Mouse (Mus musculus): Measurements from ENCODE around the gene Susd3. TPM values are rescaled to one million over a fixed set of nuclear protein-coding genes. Genes with fewer than 3 reads are reported as not detected.

Susd3 gene
- polyA plus RNA-seq, 1 experiment from 2014 or later, result 2.5 TPM

- 68% methylated on average over 3 of the region's 3 CpGs for WGBS (ENCODE audit: insufficient replicate concordance)
- Histone ChIP-seq H3K27me3 (ENCODE audit: insufficient read depth, low read length) (no peaks in the 10 kb centered on the region), H3K36me3 (replicated peaks; ENCODE audit: insufficient read depth, low read length) (no peaks in the 10 kb centered on the region), H3K4me2 (ENCODE audit: low read depth, low read length) (no peak overlapping the region), H3K4me1 (ENCODE audit: insufficient read depth) (no peaks in the 10 kb centered on the region), H3K4me3 (ENCODE audit: low read depth, low read length) (no peak overlapping the region), H3K9ac (replicated peaks) (no peak overlapping the region), H3K27ac (ENCODE audit: low read depth) (no peak overlapping the region), H3K9me3 (ENCODE audit: low read length) (no peaks in the 10 kb centered on the region)
- DNase-seq, result no peak
- no peak for ATAC-seq
- no peak for TF ChIP-seq CTCF (IDR thresholded peaks at IDR 0.05; ENCODE audit: low read depth)
- no peak for TF ChIP-seq EP300 (IDR thresholded peaks at IDR 0.05; ENCODE audit: low read depth)
Measured at GRCm38 (mm10) chr13:49257819-49258313, 9.4 kb upstream of the Susd3 start.

DNA sequence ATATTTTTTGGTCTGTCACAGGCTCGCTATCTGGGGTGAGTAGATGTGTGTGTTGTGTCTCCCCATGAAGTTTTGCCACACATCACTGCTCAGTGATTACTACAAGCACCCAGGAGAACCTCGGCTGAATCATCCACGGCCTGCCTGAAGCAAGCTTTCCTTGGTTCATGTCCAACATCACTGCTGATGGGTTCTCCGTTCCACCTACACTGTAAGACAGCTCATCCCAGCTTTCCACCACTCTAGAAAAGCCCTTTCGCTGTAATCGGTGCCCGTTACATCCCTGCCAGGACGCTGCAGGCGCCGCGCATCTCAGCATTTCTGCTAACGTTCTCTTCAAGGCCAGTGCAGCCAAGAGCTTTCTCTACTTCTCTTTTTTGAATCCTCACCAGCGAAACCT is 4.2 kb upstream of the Susd3 start:
- H3K27me3 ChIP-seq (ENCODE audit: insufficient read depth, low read length), result peaks cover 9% of the 10 kb centered on the region
- no peak overlapping the region for H3K4me2 ChIP-seq (ENCODE audit: low read depth, low read length)
- H3K4me3 ChIP-seq (ENCODE audit: low read depth, low read length), result no peak overlapping the region
- H3K36me3 ChIP-seq (replicated peaks; ENCODE audit: insufficient read depth, low read length), result no peaks in the 10 kb centered on the region
- ATAC-seq (no peak), DNase-seq (no peak)
- WGBS (ENCODE audit: insufficient replicate concordance), result 58% methylated on average over 13 of the region's 13 CpGs
- 0 out of 2 replicates have a peak overlapping the region, but pooled peaks have one; percentile 13 for H3K27ac ChIP-seq (ENCODE audit: low read depth)
- no peaks in the 10 kb centered on the region for H3K9me3 ChIP-seq (ENCODE audit: low read length)
- no peak overlapping the region for H3K9ac ChIP-seq (replicated peaks)
- TF ChIP-seq EP300 (IDR thresholded peaks at IDR 0.05; ENCODE audit: low read depth) (no peak), CTCF (IDR thresholded peaks at IDR 0.05; ENCODE audit: low read depth) (no peak)
- H3K4me1 ChIP-seq (ENCODE audit: insufficient read depth), result peaks cover 14% of the 10 kb centered on the region

GRCm38 (mm10) chr13:49252113-49252512 is 3.6 kb upstream of the Susd3 start:
- H3K27ac ChIP-seq (ENCODE audit: low read depth), result peak overlapping the region; percentile 13; the same call in 1 of the 2 replicates
- WGBS (ENCODE audit: insufficient replicate concordance), result 45% methylated on average over 2 of the region's 2 CpGs
- no peak overlapping the region for H3K9ac ChIP-seq (replicated peaks)
- TF ChIP-seq CTCF (IDR thresholded peaks at IDR 0.05; ENCODE audit: low read depth), result no peak
- TF ChIP-seq EP300 (IDR thresholded peaks at IDR 0.05; ENCODE audit: low read depth), result no peak
- H3K27me3 ChIP-seq (ENCODE audit: insufficient read depth, low read length), result peaks cover 15% of the 10 kb centered on the region
- H3K36me3 ChIP-seq (replicated peaks; ENCODE audit: insufficient read depth, low read length), result no peaks in the 10 kb centered on the region
- H3K4me1 ChIP-seq (ENCODE audit: insufficient read depth), result peaks cover 18% of the 10 kb centered on the region
- H3K9me3 ChIP-seq (ENCODE audit: low read length), result no peaks in the 10 kb centered on the region
- ATAC-seq (0 out of 2 replicates have a peak, but pooled peaks have one; percentile 6), DNase-seq (no peak)
- no peak overlapping the region for H3K4me2 ChIP-seq (ENCODE audit: low read depth, low read length)
- H3K4me3 ChIP-seq (ENCODE audit: low read depth, low read length), result no peak overlapping the region

- TF ChIP-seq CTCF (IDR thresholded peaks at IDR 0.05; ENCODE audit: low read depth) (no peak), EP300 (IDR thresholded peaks at IDR 0.05; ENCODE audit: low read depth) (no peak)
- 0 out of 2 replicates have a peak, but pooled peaks have one; percentile 16 for ATAC-seq
- Histone ChIP-seq H3K9me3 (ENCODE audit: low read length) (no peaks in the 10 kb centered on the region), H3K27me3 (ENCODE audit: insufficient read depth, low read length) (peaks cover 21% of the 10 kb centered on the region), H3K27ac (ENCODE audit: low read depth) (peak overlapping the region; percentile 46), H3K4me2 (ENCODE audit: low read depth, low read length) (no peak overlapping the region), H3K4me3 (ENCODE audit: low read depth, low read length) (no peak overlapping the region), H3K36me3 (replicated peaks; ENCODE audit: insufficient read depth, low read length) (no peaks in the 10 kb centered on the region), H3K9ac (replicated peaks) (no peak overlapping the region), H3K4me1 (ENCODE audit: insufficient read depth) (peaks cover 18% of the 10 kb centered on the region)
- 52% methylated on average over 4 of the region's 4 CpGs for WGBS (ENCODE audit: insufficient replicate concordance)
- no peak for DNase-seq
Measured at GRCm38 (mm10) chr13:49250716-49251517, 2.4 kb upstream of the Susd3 start.

DNA sequence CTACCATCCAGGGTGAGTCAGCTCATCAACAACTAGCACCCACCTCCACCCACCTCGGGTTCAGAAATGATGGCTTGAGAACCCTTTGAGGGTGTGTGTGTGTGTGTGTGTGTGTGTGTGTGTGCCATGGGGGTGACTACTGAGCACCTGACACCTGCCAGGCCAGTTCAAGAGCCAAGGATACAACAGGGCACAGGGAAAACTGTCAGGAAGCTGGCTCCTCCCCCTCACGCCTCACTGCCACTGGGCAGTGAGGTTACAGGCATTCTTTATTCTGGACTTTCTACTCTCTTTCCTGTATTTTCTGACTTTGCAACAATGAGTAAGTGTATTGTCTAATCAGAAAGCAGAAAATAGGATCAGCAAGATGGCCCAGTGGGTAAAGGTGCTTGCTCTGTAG is 1.1 kb upstream of the Susd3 start:
- DNase-seq (no peak), ATAC-seq (no peak)
- Histone ChIP-seq H3K9ac (replicated peaks) (no peak overlapping the region), H3K4me3 (ENCODE audit: low read depth, low read length) (no peak overlapping the region), H3K4me1 (ENCODE audit: insufficient read depth) (peaks cover 18% of the 10 kb centered on the region), H3K9me3 (ENCODE audit: low read length) (no peaks in the 10 kb centered on the region), H3K27ac (ENCODE audit: low read depth) (no peak overlapping the region), H3K36me3 (replicated peaks; ENCODE audit: insufficient read depth, low read length) (no peaks in the 10 kb centered on the region), H3K4me2 (ENCODE audit: low read depth, low read length) (no peak overlapping the region), H3K27me3 (ENCODE audit: insufficient read depth, low read length) (peaks cover 23% of the 10 kb centered on the region)
- TF ChIP-seq CTCF (IDR thresholded peaks at IDR 0.05; ENCODE audit: low read depth), result no peak
- TF ChIP-seq EP300 (IDR thresholded peaks at IDR 0.05; ENCODE audit: low read depth), result no peak
- WGBS (ENCODE audit: insufficient replicate concordance), result 68% methylated on average over 2 of the region's 2 CpGs

GRCm38 (mm10) chr13:49248923-49249322 is 417 bp upstream of the Susd3 start:
- peaks cover 18% of the 10 kb centered on the region for H3K4me1 ChIP-seq (ENCODE audit: insufficient read depth)
- H3K4me2 ChIP-seq (ENCODE audit: low read depth, low read length), result no peak overlapping the region
- TF ChIP-seq EP300 (IDR thresholded peaks at IDR 0.05; ENCODE audit: low read depth), result no peak
- no peak for TF ChIP-seq CTCF (IDR thresholded peaks at IDR 0.05; ENCODE audit: low read depth)
- H3K9me3 ChIP-seq (ENCODE audit: low read length), result no peaks in the 10 kb centered on the region
- no peaks in the 10 kb centered on the region for H3K36me3 ChIP-seq (replicated peaks; ENCODE audit: insufficient read depth, low read length)
- no peak overlapping the region for H3K9ac ChIP-seq (replicated peaks)
- H3K27me3 ChIP-seq (ENCODE audit: insufficient read depth, low read length), result peaks cover 23% of the 10 kb centered on the region
- H3K27ac ChIP-seq (ENCODE audit: low read depth), result no peak overlapping the region
- no peak overlapping the region for H3K4me3 ChIP-seq (ENCODE audit: low read depth, low read length)
- WGBS (ENCODE audit: insufficient replicate concordance), result 35% methylated on average over 3 of the region's 3 CpGs
- DNase-seq (no peak), ATAC-seq (no peak)

Measured in liver, postnatal 0 days (tissue).